8 mouse cellular contexts compared by ENCODE assay signal in genomic region chr4:121213936-121214792, GRCm38 (mm10). TPM values are rescaled to one million over a fixed set of nuclear protein-coding genes. Genes with fewer than 3 reads are reported as not detected.
DNase-seq lines count a peak whose midpoint lies in the region; ATAC-seq lines count a peak whose summit lies in the region.

No protein-coding gene starts in this region.

- H3K36me3 ChIP-seq in intestine, embryonic 16.5 days (ENCODE audit: control insufficient read depth, insufficient read depth, low read length): no peaks in the 10 kb centered on the region
- H3K36me3 ChIP-seq in limb, embryonic 12.5 days: no peaks in the 10 kb centered on the region
- no peaks in the 10 kb centered on the region for H3K36me3 ChIP-seq in midbrain, embryonic 11.5 days (ENCODE audit: control insufficient read depth, insufficient read depth, low read length)
- H3K36me3 ChIP-seq in splenic B cell, adult 2 months (ENCODE audit: control insufficient read depth, insufficient read depth, low read length, poor library complexity, severe bottlenecking): no peaks in the 10 kb centered on the region

- no peaks in the 10 kb centered on the region for H3K27me3 ChIP-seq in intestine, embryonic 16.5 days (replicated peaks; ENCODE audit: control insufficient read depth, insufficient read depth, low read length)
- H3K27me3 ChIP-seq in limb, embryonic 12.5 days: no peaks in the 10 kb centered on the region
- H3K27me3 ChIP-seq in midbrain, embryonic 11.5 days (ENCODE audit: control insufficient read depth, insufficient read depth, low read length): 0 out of 2 replicates have a peak, but pooled peaks cover 4% of the 10 kb centered on the region
- peaks cover 2% of the 10 kb centered on the region; the same call in 1 of the 2 replicates for H3K27me3 ChIP-seq in splenic B cell, adult 2 months (ENCODE audit: control insufficient read depth, insufficient read depth, low read length, poor library complexity, severe bottlenecking)

- peak; percentile 61 for DNase-seq in spleen, adult 12 weeks (ENCODE audit: low spot score)
- DNase-seq in spleen, adult 18-20 months: no peak
- DNase-seq in cerebellum, postnatal 10 days: peak; percentile 13 to 75
- peak; percentile 27 to 52 for DNase-seq in frontal cortex, postnatal 25 days (ENCODE audit: low spot score in 2 of 2)
- peak; percentile 85 for DNase-seq in midbrain, embryonic 11.5 days (ENCODE audit: low spot score, missing footprints)
- DNase-seq in splenic B cell, adult 2 months (ENCODE audit: low read depth, low spot score): peak; percentile 58

- H3K4me3 ChIP-seq in intestine, embryonic 16.5 days (ENCODE audit: low read length): peak overlapping the region; percentile 94
- peak overlapping the region; percentile 84 for H3K4me3 ChIP-seq in limb, embryonic 12.5 days (replicated peaks)
- H3K4me3 ChIP-seq in midbrain, embryonic 11.5 days (ENCODE audit: low read depth, low read length): peak overlapping the region; percentile 87

- no peaks in the 10 kb centered on the region for H3K9me3 ChIP-seq in intestine, embryonic 16.5 days (ENCODE audit: control insufficient read depth, low read length)
- no peaks in the 10 kb centered on the region for H3K9me3 ChIP-seq in limb, embryonic 12.5 days
- H3K9me3 ChIP-seq in midbrain, embryonic 11.5 days (ENCODE audit: control insufficient read depth, low read length): no peaks in the 10 kb centered on the region

- H3K4me2 ChIP-seq in intestine, embryonic 16.5 days (ENCODE audit: low read depth, low read length): peak overlapping the region; percentile 82
- peak overlapping the region; percentile 90 for H3K4me2 ChIP-seq in limb, embryonic 12.5 days
- peak overlapping the region; percentile 67 for H3K4me2 ChIP-seq in midbrain, embryonic 11.5 days

- peak overlapping the region; percentile 99 for H3K9ac ChIP-seq in intestine, embryonic 16.5 days (ENCODE audit: low read depth, low read length)
- peak overlapping the region; percentile 96 for H3K9ac ChIP-seq in limb, embryonic 12.5 days (replicated peaks)
- H3K9ac ChIP-seq in midbrain, embryonic 11.5 days (ENCODE audit: low read length): peak overlapping the region; percentile 85

- H3K4me1 ChIP-seq in intestine, embryonic 16.5 days (ENCODE audit: control insufficient read depth, insufficient read depth, low read length): peaks cover 12% of the 10 kb centered on the region
- H3K4me1 ChIP-seq in limb, embryonic 12.5 days (replicated peaks): peaks cover 18% of the 10 kb centered on the region
- peaks cover 10% of the 10 kb centered on the region for H3K4me1 ChIP-seq in midbrain, embryonic 11.5 days (ENCODE audit: control insufficient read depth, insufficient read depth, low read length)

- peak; percentile 91 for ATAC-seq in intestine, embryonic 16.5 days
- ATAC-seq in limb, embryonic 12.5 days (ENCODE audit: insufficient number of reproducible peaks, insufficient read depth, low FRiP score, low TSS enrichment, low read depth): peak; percentile 80
- peak; percentile 85 for ATAC-seq in midbrain, embryonic 11.5 days (ENCODE audit: low FRiP score)

- WGBS in intestine, embryonic 16.5 days: 1% methylated on average over 36 of the region's 36 CpGs
- 2% methylated on average over 35 of the region's 36 CpGs for WGBS in limb, embryonic 12.5 days
- 3% methylated on average over 33 of the region's 36 CpGs for WGBS in midbrain, embryonic 11.5 days

- peak overlapping the region; percentile 87 for H3K27ac ChIP-seq in intestine, embryonic 16.5 days (ENCODE audit: low read length)
- H3K27ac ChIP-seq in limb, embryonic 12.5 days: peak overlapping the region; percentile 94
- H3K27ac ChIP-seq in midbrain, embryonic 11.5 days (ENCODE audit: low read depth, low read length): peak overlapping the region; percentile 82

RNA-seq across cellular contexts. Expression of gene Rlf, which starts 0.7 kb away (rescaled TPM):
- 15.1 and 15.7 TPM in 2 replicates for polyA plus RNA-seq in intestine, embryonic 16.5 days (2015; fragmentation: Nextera tagmentation; extraction: Ambion mirVana)
- polyA plus RNA-seq in limb, embryonic 12.5 days (2016; fragmentation: Nextera tagmentation; extraction: Ambion mirVana): 36.7 and 39.4 TPM in 2 replicates
- 23.4 and 24.3 TPM in 2 replicates for polyA plus RNA-seq in midbrain, embryonic 11.5 days (2014; fragmentation: Nextera tagmentation; extraction: Ambion mirVana)

Comparison
In these comparisons a context has a peak if more than half of its experiments do, and no peak if none do; other contexts are left out.
1. DNase-seq: peak in spleen, adult 12 weeks (single experiment), cerebellum, postnatal 10 days (2 of 2), frontal cortex, postnatal 25 days (2 of 2), midbrain, embryonic 11.5 days (single experiment) and splenic B cell, adult 2 months (single experiment); none in spleen, adult 18-20 months (0 of 2).
2. Peak in every context shown above with its lines, with median percentiles within 50 percentile points of each other: ATAC-seq, H3K27ac ChIP-seq, H3K4me2 ChIP-seq, H3K4me3 ChIP-seq and H3K9ac ChIP-seq.